Mouse (Mus musculus) lung, embryonic 14.5 days (tissue): ENCODE results near the gene Mb21d2. TPM values are rescaled to one million over a fixed set of nuclear protein-coding genes. Genes with fewer than 3 reads are reported as not detected.

Experiments
- ATAC-seq: fragments of 200-750 bp; cut with Nextera tagmentation; 2 replicates; pipeline ENCODE4 v1.8.0; 2017; ENCODE audit warnings: mild to moderate bottlenecking, moderate TSS enrichment, moderate library complexity; ENCODE audit not compliant: insufficient read depth
- DNase-seq: peaks from one replicate; pipeline ENCODE4 v3.0.0-alpha.2; 2015
- H3K27ac ChIP-seq: fragments of 300-500 bp; sonication (generic); 2 replicates; pipeline ENCODE4 v1.5.1; 2014; ENCODE audit warnings: low read depth, mild to moderate bottlenecking, moderate library complexity
- H3K27me3 ChIP-seq: fragments of 300-500 bp; sonication (generic); 2 replicates; pipeline ENCODE4 v1.6.1; 2014; ENCODE audit warnings: low read length, control low read depth; ENCODE audit not compliant: insufficient read depth
- H3K36me3 ChIP-seq: fragments of 300-500 bp; sonication (generic); 2 replicates; pipeline ENCODE4 v1.6.1; 2014; ENCODE audit warnings: control low read depth; ENCODE audit not compliant: insufficient read depth
- H3K4me1 ChIP-seq: fragments of 300-500 bp; sonication (generic); 2 replicates; pipeline ENCODE4 v1.6.1; 2014; ENCODE audit warnings: antibody characterized with exemption, control low read depth; ENCODE audit not compliant: insufficient read depth
- H3K4me2 ChIP-seq: fragments of 300-500 bp; sonication (generic); 2 replicates; pipeline ENCODE4 v1.6.1; 2014; ENCODE audit warnings: mild to moderate bottlenecking
- H3K4me3 ChIP-seq: fragments of 300-500 bp; sonication (generic); 2 replicates; pipeline ENCODE4 v1.5.1; 2014; ENCODE audit warnings: low read depth, low read length
- H3K9ac ChIP-seq: fragments of 300-500 bp; sonication (generic); 2 replicates; pipeline ENCODE4 v1.6.1; 2014
- H3K9me3 ChIP-seq: fragments of 300-500 bp; sonication (generic); 2 replicates; pipeline ENCODE4 v1.6.1; 2016; ENCODE audit warnings: low read depth, low read length, control low read depth
- CTCF ChIP-seq: IDR thresholded peaks from 2 replicates; pipeline ENCODE4 v1.5.1; 2016; ENCODE audit warnings: antibody characterized with exemption, low read depth
- WGBS: fragments of 180-500 bp; shearing (Covaris S2); extraction: QIAGEN DNeasy Blood & Tissue Kit; methylation state at CpG from one replicate; pipeline ENCODE4 v1.1.7; 2014; 5-methylcytosine and 5-hydroxymethylcytosine counted together
- polyA plus RNA-seq: library from polyadenylated mRNA; unstranded; fragments of >200 nt; fragmentation: Nextera tagmentation; extraction: Ambion mirVana; gene quantifications from 2 replicates; pipeline ENCODE4 v1.2.1, GENCODE M21; 2014

Mb21d2 gene
- polyA plus RNA-seq: 7.3 and 9.6 TPM in 2 replicates

GRCm38 (mm10) chr16:28928815-28929685 lies at the start of gene Mb21d2:
Mb21d2 (minus strand) TSS chr16:28929673.
- Histone ChIP-seq H3K9me3 (no peaks in the 10 kb centered on the region), H3K4me2 (peak within 1 kb of the TSS; percentile 79), H3K4me3 (peak within 1 kb of the TSS; percentile 82), H3K4me1 (0 out of 2 replicates have a peak, but pooled peaks cover 7% of the 10 kb centered on the region), H3K27me3 (no peaks in the 10 kb centered on the region), H3K9ac (peak within 1 kb of the TSS; percentile 80), H3K36me3 (no peaks in the 10 kb centered on the region), H3K27ac (peak within 1 kb of the TSS; percentile 95)
- DNase-seq (peak; percentile 83), ATAC-seq (peak; percentile 55)
- WGBS: under 1% methylated on average over 73 of the region's 73 CpGs
- no peak for TF ChIP-seq CTCF

DNA sequence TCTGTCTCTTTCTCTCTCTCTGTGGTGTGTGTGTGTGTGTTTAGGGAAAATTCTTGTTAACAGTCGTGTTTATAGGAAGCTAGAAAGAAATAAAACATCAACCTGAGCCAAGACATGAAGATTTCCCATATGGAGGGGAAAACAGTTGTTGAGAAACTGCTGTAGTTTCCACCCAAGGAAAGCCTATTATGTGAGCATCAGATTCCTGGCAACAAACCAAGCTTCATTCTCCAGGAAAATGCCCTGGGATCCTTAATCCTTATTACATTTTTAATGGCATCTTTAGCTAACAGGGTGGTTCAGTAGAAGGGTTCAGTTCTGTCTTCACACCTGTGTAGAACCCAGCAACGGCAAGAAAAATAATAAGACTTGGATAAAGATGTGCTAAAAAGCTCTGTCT lies 36.8 kb upstream of the Mb21d2 start:
- H3K36me3 ChIP-seq: no peaks in the 10 kb centered on the region
- WGBS: 73% methylated on average over 2 of the region's 2 CpGs
- no peak for TF ChIP-seq CTCF
- no peak overlapping the region for H3K9ac ChIP-seq
- DNase-seq (no peak), ATAC-seq (no peak)
- H3K9me3 ChIP-seq: no peaks in the 10 kb centered on the region
- H3K27me3 ChIP-seq: no peaks in the 10 kb centered on the region
- H3K4me2 ChIP-seq: no peak overlapping the region
- no peak overlapping the region for H3K27ac ChIP-seq
- no peak overlapping the region for H3K4me3 ChIP-seq
- no peaks in the 10 kb centered on the region for H3K4me1 ChIP-seq

DNA sequence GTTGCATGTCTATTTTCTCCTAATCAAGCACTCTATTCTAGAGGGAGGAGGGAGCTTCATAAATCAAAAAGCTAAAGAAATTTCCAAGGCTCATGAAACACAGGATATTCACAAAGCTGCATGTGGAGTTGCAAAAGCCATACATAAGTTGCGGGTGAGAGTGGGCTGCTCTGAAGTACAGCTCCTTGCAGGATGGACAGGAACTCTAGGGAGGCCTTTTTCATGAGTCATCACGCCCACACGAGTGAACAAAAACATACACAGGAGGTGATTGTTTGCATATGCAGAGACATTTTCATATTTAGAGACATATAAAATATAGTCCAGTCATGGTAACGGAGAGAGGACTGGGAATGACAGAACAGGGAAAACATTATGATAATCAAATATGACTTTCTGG lies 34.6 kb upstream of the Mb21d2 start:
- H3K27me3 ChIP-seq: no peaks in the 10 kb centered on the region
- H3K4me1 ChIP-seq: no peaks in the 10 kb centered on the region
- no peak overlapping the region for H3K27ac ChIP-seq
- H3K4me2 ChIP-seq: no peak overlapping the region
- H3K4me3 ChIP-seq: no peak overlapping the region
- DNase-seq (no peak), ATAC-seq (no peak)
- no peaks in the 10 kb centered on the region for H3K36me3 ChIP-seq
- no peaks in the 10 kb centered on the region for H3K9me3 ChIP-seq
- no peak for TF ChIP-seq CTCF
- WGBS: 43% methylated on average over 4 of the region's 4 CpGs
- no peak overlapping the region for H3K9ac ChIP-seq

DNA sequence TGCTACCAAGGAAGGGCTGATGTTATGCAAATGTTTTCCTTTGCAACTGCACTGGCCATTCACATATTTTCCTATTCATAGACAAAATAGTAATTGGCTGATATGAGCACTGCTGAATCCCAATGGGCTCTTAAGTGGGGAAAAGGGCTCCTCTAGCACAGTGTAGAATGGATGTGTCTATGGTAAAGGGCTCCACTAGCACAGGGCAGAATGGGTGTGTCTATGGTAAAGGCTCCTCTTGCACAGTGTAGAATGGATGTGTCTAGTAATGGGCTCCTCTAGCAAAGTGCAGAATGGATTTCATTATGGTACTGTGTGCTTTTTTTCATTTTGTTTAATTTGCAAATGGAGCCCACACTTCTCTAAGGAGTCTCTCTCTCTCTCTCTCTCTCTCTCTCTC lies 33.5 kb upstream of the Mb21d2 start:
- Histone ChIP-seq H3K9me3 (no peaks in the 10 kb centered on the region), H3K4me3 (no peak overlapping the region), H3K4me1 (no peaks in the 10 kb centered on the region), H3K4me2 (no peak overlapping the region), H3K9ac (no peak overlapping the region), H3K36me3 (no peaks in the 10 kb centered on the region), H3K27ac (no peak overlapping the region), H3K27me3 (no peaks in the 10 kb centered on the region)
- no peak for DNase-seq
- no peak for TF ChIP-seq CTCF
- no peak for ATAC-seq

- Histone ChIP-seq H3K4me3 (no peak overlapping the region), H3K9ac (no peak overlapping the region), H3K4me2 (no peak overlapping the region), H3K27me3 (no peaks in the 10 kb centered on the region), H3K9me3 (no peaks in the 10 kb centered on the region), H3K36me3 (no peaks in the 10 kb centered on the region), H3K27ac (no peak overlapping the region), H3K4me1 (no peaks in the 10 kb centered on the region)
- TF ChIP-seq CTCF: no peak
- ATAC-seq (no peak), DNase-seq (no peak)
- WGBS: 66% methylated on average over 5 of the region's 5 CpGs
Measured at GRCm38 (mm10) chr16:28949810-28950209, 20.3 kb upstream of the Mb21d2 start.

- no peak for ATAC-seq
- H3K4me1 ChIP-seq: no peaks in the 10 kb centered on the region
- TF ChIP-seq CTCF: no peak
- DNase-seq: no peak
- no peaks in the 10 kb centered on the region for H3K36me3 ChIP-seq
- H3K27ac ChIP-seq: no peak overlapping the region
- no peak overlapping the region for H3K9ac ChIP-seq
- no peak overlapping the region for H3K4me2 ChIP-seq
- H3K4me3 ChIP-seq: no peak overlapping the region
- H3K27me3 ChIP-seq: no peaks in the 10 kb centered on the region
- WGBS: 38% methylated on average over 2 of the region's 2 CpGs
- H3K9me3 ChIP-seq: no peaks in the 10 kb centered on the region
Measured at GRCm38 (mm10) chr16:28943254-28943653, 13.8 kb upstream of the Mb21d2 start.

- no peak for TF ChIP-seq CTCF
Measured at GRCm38 (mm10) chr16:28936181-28936792, 6.8 kb upstream of the Mb21d2 start.

More at GRCm38 (mm10) chr16:28936181-28936792, 6.8 kb upstream of the Mb21d2 start:
- DNase-seq: peak; percentile 30
- no peak overlapping the region for H3K9ac ChIP-seq
- no peaks in the 10 kb centered on the region for H3K27me3 ChIP-seq
- H3K4me2 ChIP-seq: no peak overlapping the region
- no peak overlapping the region for H3K4me3 ChIP-seq
- WGBS: 44% methylated on average over 7 of the region's 7 CpGs
- ATAC-seq: peak; percentile 39; the same call in 1 of the 2 replicates
- H3K27ac ChIP-seq: no peak overlapping the region
- H3K4me1 ChIP-seq: no peaks in the 10 kb centered on the region
- H3K9me3 ChIP-seq: no peaks in the 10 kb centered on the region
- no peaks in the 10 kb centered on the region for H3K36me3 ChIP-seq
